Mouse (Mus musculus): ENCODE measurements around the gene Arid5b.

Gene Arid5b

DNA sequence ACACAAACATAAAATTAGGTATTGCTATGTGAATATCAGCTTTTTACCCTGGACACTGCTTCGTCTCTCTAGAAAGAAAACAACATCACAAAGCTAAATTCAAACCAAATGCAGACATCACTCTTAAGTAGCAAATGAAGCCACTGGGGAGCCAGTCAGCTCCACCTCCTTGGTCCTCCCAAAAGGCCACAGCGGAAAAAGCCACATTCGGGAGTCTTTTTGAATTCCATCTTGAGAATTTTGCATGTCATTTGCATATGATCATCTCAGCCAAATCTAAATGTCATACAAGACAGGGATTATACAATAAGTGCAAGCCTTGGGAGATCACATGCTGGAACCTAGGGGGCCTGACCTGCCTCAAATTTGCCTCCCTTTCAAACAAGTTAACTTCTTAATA lies 85.0 kb downstream of the Arid5b start:
- DNase-seq (ENCODE audit: low spot score in 2 of 2), result no peak

DNA sequence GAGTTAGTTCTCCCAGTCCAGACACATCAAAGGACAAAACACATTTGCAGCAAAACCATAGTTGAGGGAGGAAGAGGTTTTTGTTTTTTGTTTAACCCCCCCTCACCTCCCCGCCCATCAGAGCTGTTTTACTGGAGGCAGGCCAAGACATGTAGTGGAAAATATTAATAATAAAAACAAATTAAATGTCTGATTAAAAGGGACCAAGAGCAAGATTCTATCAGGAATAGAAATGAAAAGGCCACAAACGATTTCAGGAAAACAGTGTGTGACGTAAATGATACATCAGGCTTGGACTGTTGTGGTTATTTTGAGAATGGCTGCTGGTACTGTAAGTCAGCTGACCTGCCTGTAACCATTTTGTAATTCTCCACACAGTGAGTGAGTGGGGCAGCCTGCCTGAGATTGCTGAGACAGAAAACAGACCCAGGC lies 85.7 kb downstream of the Arid5b start:
- no peak for DNase-seq (ENCODE audit: low spot score in 2 of 2)

DNA sequence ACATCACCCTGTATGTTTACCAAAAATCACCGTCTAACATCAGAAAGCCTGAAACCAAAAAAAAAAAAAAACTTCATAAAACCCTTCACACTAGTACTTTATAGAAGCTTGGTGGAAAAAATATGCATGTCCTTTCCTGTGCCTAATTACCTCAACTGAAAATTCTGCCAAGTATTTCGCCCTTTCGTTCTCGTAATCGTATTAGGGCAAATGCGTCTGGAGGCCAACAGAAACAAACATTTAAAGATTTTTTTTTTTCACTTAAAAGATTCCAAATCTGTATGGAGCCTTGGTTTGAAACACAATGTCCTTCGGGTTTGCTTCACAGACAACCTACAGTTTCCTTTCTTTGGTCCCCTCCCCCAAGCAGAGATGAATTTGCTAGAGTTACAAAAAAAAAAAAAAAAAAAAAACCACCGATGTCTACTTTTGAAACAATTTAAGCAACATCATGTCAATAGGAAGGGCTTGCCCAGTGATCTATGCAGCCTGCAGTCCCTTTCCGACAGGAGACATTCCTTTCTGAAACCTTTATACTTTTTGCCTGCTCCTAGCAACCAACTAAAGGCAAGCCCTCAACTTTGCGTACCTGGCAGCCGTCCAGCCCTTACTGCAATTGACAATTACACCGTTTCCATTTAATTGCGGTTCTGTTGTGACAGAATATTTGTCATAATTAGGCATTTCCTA lies 86.7 kb downstream of the Arid5b start:
- DNase-seq (ENCODE audit: low spot score in 2 of 2), result no peak

GRCm38 (mm10) chr10:68191146-68191545 lies 87.4 kb downstream of the Arid5b start:
- DNase-seq (ENCODE audit: low spot score in 2 of 2), result no peak

GRCm38 (mm10) chr10:68189847-68190246 lies 88.7 kb downstream of the Arid5b start:
- DNase-seq (ENCODE audit: low spot score in 2 of 2), result no peak

- DNase-seq (ENCODE audit: low spot score in 2 of 2), result no peak
Observed at GRCm38 (mm10) chr10:68183096-68183495, 95.4 kb downstream of the Arid5b start.

DNA sequence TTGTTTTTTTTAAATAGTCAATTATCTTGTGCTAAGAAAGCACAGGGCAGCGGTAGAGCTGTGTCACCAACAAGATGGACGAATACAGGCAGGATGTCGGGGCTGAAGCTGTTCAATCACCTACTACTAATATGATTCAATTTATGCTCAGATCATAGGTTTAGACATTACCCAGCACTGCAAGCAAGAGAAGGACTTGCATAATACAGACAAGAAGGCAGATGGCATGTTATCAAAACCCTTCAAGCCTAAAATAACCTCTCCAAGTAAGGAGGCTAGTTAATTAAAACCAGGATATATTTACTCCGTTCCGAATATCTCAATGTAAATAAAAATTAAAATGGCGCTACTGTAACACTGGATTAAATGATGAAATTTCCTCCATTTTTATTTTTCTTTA lies 96.3 kb downstream of the Arid5b start:
- DNase-seq (ENCODE audit: low spot score in 2 of 2), result no peak

- DNase-seq (ENCODE audit: low spot score in 2 of 2), result no peak
Observed at GRCm38 (mm10) chr10:68181156-68181555, 97.4 kb downstream of the Arid5b start.

DNA sequence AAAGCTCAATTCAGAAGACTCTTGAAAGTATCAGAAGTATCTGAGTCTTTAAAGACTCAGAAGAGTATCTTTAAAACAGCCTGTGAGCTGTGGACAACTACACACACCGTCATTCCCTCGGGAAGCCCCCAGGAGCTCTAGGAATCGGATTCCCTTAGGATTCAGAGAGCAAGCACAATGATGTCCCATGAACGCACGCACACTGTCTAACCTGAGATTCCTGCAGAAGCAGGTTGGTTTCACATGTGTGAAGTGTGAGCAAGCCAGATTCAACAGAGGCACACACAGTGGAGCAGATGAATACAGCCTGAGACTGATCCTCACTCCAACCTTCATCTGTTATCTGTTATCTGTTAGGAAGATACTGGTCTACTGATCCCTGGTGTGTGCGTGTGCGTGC lies 97.8 kb downstream of the Arid5b start:
- no peak for DNase-seq (ENCODE audit: low spot score in 2 of 2)

DNA sequence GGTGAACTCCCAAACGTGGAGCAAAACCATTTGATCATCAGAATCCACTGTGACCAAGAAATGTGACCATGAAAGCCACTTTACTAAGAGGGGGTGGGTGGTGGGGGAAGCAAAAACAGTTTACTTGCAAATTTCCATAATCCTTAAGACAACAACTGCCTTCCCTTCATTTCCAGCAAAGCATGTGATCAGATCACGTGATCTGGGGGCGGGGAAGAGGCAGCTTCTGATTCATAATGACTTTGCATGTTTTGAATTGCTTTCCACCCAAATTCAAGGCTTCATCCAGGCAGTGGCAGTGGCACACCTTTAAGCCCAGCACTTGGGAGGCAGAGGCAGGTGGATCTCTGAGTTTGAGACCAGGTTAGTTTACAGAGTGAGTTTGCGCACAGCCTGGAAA lies 98.4 kb downstream of the Arid5b start:
- DNase-seq (ENCODE audit: low spot score in 2 of 2), result no peak

DNA sequence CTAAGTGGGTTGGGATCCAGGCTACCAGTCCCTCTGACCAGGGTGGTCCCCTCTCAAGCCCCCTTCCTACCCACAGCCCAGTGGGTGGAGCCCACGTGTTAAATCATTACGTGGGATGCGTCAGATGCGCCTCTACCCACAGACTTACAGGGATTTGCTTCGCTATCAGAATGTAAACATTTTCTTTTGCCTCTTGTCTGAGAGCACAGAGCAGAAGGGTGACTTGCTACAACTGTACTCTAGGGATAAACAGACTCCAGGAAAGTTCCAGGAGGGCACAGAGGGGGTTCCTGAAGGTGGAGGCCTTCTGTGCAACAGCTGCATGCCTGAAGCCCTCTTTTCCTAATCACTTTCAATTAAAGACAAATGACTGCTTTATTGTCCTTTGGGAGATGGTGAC lies 98.8 kb downstream of the Arid5b start:
- no peak for DNase-seq (ENCODE audit: low spot score in 2 of 2)

- no peak for DNase-seq (ENCODE audit: low spot score in 2 of 2)
Observed at GRCm38 (mm10) chr10:68179339-68179738, 99.2 kb downstream of the Arid5b start.

- DNase-seq (ENCODE audit: low spot score in 2 of 2), result no peak
Observed at GRCm38 (mm10) chr10:68177697-68178485, 100.6 kb downstream of the Arid5b start.

- no peak for DNase-seq (ENCODE audit: low spot score in 2 of 2)
Observed at GRCm38 (mm10) chr10:68175811-68176210, 102.7 kb downstream of the Arid5b start.

- DNase-seq (ENCODE audit: low spot score in 2 of 2), result no peak
Observed at GRCm38 (mm10) chr10:68173634-68174033, 104.9 kb downstream of the Arid5b start.

- no peak for DNase-seq (ENCODE audit: low spot score in 2 of 2)
Observed at GRCm38 (mm10) chr10:68172906-68173305, 105.6 kb downstream of the Arid5b start.

GRCm38 (mm10) chr10:68171974-68172373 lies 106.6 kb downstream of the Arid5b start:
- DNase-seq (ENCODE audit: low spot score in 2 of 2), result no peak

- DNase-seq (ENCODE audit: low spot score in 2 of 2), result no peak
Observed at GRCm38 (mm10) chr10:68168613-68169012, 109.9 kb downstream of the Arid5b start.

DNA sequence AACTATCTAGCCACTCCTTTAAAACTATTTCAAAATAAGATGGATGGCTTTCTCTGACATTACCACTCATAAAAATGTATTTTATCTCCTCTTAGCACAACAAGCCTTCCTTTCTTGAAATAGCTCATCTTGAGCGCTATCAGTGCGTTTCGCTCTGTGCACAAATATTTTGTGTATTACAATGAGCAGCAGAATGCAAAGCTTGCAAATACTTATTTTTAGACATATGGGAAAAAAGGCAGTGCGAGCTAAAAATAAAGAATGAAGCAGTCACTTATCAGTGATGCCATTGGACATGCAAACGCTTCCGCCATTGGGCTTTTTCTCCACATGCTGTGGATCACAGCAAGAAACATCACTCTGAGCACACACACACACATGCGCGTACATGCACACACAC lies 110.4 kb downstream of the Arid5b start:
- DNase-seq (ENCODE audit: low spot score in 2 of 2), result no peak

DNA sequence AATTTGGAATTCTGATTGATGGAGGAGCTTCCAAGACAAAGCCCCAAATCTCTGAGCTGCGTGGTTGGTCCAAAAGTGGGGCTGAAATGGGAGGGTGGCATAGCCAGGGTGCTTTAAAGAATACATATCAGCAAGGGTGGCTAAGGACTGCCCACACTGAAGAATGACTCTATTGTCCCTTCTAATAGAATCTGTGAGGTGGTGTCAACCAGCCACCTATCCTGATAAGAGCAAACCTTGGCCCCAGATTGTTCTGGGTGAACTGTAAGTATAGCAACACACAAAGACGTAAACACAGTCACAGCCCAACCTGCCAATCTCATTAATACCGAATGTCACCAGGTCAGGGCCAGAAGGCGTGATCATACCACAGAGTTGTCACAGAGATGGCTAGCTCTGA lies 111.4 kb downstream of the Arid5b start:
- DNase-seq (ENCODE audit: low spot score in 2 of 2), result no peak

DNA sequence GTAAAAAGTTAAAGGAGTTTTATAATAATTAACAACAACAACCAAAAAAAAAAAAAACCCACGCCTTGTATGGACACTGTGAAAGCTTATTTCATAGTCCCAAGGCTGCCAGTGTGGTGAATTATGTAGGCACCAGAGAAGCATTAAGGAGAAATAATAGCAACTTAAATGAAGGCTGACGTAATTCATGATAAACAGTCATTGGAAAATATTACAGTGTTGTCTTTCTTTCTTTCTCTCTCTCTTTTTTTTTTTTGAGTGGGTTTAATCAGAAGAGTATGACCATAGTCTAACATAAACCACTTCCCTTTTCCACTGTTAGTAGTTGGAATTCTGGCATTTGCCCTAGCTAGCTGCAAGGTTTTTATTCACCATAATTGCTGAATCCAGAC lies 111.8 kb downstream of the Arid5b start:
- no peak for DNase-seq (ENCODE audit: low spot score in 2 of 2)

- no peak for DNase-seq (ENCODE audit: low spot score in 2 of 2)
Observed at GRCm38 (mm10) chr10:68165709-68166694, 112.5 kb downstream of the Arid5b start.
